Mouse (Mus musculus) inflammation-experienced regulatory T-cells, adult 6 months (primary cell): ENCODE data around the gene Wnt11. TPM values are rescaled to one million over a fixed set of nuclear protein-coding genes. Genes with fewer than 3 reads are reported as not detected.

Experiments used
- ATAC-seq: one replicate; pipeline ENCODE4 v1.8.0; 2017
- polyA plus RNA-seq, 3 experiments: library from polyadenylated mRNA; unstranded; fragments of 100-300 nt; shearing (Covaris generic); gene quantifications; one replicate each; pipeline ENCODE4 v1.2.1; 2017

Gene Wnt11
- not detected for polyA plus RNA-seq

GRCm38 (mm10) chr7:98834711-98835321 lies at the start of gene Wnt11:
Wnt11 (plus strand) TSS chr7:98835112.
- ATAC-seq, result no peak

GRCm38 (mm10) chr7:98786792-98787612 lies 47.9 kb upstream of the Wnt11 start:
- no peak for ATAC-seq

GRCm38 (mm10) chr7:98788721-98789120 lies 46.2 kb upstream of the Wnt11 start:
- no peak for ATAC-seq

- ATAC-seq, result no peak
These were observed 45.8 kb upstream of the Wnt11 start for GRCm38 (mm10) chr7:98789121-98789520.

GRCm38 (mm10) chr7:98791864-98792263 lies 43.0 kb upstream of the Wnt11 start:
- ATAC-seq, result no peak

- ATAC-seq, result no peak
These were observed 41.1 kb upstream of the Wnt11 start for GRCm38 (mm10) chr7:98793811-98794210.

- ATAC-seq, result no peak
These were observed 40.5 kb upstream of the Wnt11 start for GRCm38 (mm10) chr7:98794444-98794843.

GRCm38 (mm10) chr7:98795637-98796036 lies 39.3 kb upstream of the Wnt11 start:
- no peak for ATAC-seq

- no peak for ATAC-seq
These were observed 37.4 kb upstream of the Wnt11 start for GRCm38 (mm10) chr7:98797347-98798133.

- no peak for ATAC-seq
These were observed 36.8 kb upstream of the Wnt11 start for GRCm38 (mm10) chr7:98798134-98798417.

- no peak for ATAC-seq
These were observed 34.5 kb upstream of the Wnt11 start for GRCm38 (mm10) chr7:98800435-98800834.

GRCm38 (mm10) chr7:98801086-98801485 lies 33.8 kb upstream of the Wnt11 start:
- no peak for ATAC-seq

GRCm38 (mm10) chr7:98803181-98803580 lies 31.7 kb upstream of the Wnt11 start:
- ATAC-seq, result no peak

- no peak for ATAC-seq
These were observed 29.8 kb upstream of the Wnt11 start for GRCm38 (mm10) chr7:98804841-98805772.

GRCm38 (mm10) chr7:98806961-98807360 lies 28.0 kb upstream of the Wnt11 start:
- no peak for ATAC-seq

- no peak for ATAC-seq
These were observed 25.5 kb upstream of the Wnt11 start for GRCm38 (mm10) chr7:98809372-98809771.

GRCm38 (mm10) chr7:98810619-98811018 lies 24.3 kb upstream of the Wnt11 start:
- ATAC-seq, result no peak

- no peak for ATAC-seq
These were observed 14.4 kb upstream of the Wnt11 start for GRCm38 (mm10) chr7:98820501-98820900.

GRCm38 (mm10) chr7:98822881-98823280 lies 12.0 kb upstream of the Wnt11 start:
- no peak for ATAC-seq

GRCm38 (mm10) chr7:98823896-98824822 lies 10.8 kb upstream of the Wnt11 start:
- no peak for ATAC-seq

- ATAC-seq, result no peak
These were observed 6.9 kb upstream of the Wnt11 start for GRCm38 (mm10) chr7:98828052-98828451.
